Mouse (Mus musculus): ENCODE measurements at regions not wholly inside any gene's neighbourhood (a gene's known extent, or its start where the extent isn't known, plus 50 kb on each side); places are given as distances from the start of the nearest gene placed in this dataset.

GRCm38 (mm10) chr10:97387196-97387876 lies 92.1 kb upstream of the Dcn start:
- 74% methylated on average over 3 of the region's 3 CpGs for whole genome bisulfite sequencing
- H3K27ac ChIP-seq (ENCODE audit: insufficient read depth, low read length), result no peak overlapping the region
- H3K4me3 ChIP-seq (replicated peaks; ENCODE audit: insufficient read depth, low read depth, low read length), result no peak overlapping the region
- H3K27me3 ChIP-seq (ENCODE audit: control insufficient read depth, insufficient read depth, low read length), result no peaks in the 10 kb centered on the region
- TF ChIP-seq CTCF (IDR thresholded peaks at IDR 0.05; ENCODE audit: borderline replicate concordance, insufficient read depth, low read depth, low read length) (no peak), POLR2A (IDR thresholded peaks at IDR 0.05; ENCODE audit: borderline replicate concordance, insufficient read depth, low read length) (no peak)
- DNase-seq, result no peak
- no peaks in the 10 kb centered on the region for H3K4me1 ChIP-seq (ENCODE audit: control insufficient read depth, insufficient read depth, low read length)

- H3K27ac ChIP-seq (ENCODE audit: insufficient read depth, low read length), result no peak overlapping the region
- H3K27me3 ChIP-seq (ENCODE audit: control insufficient read depth, insufficient read depth, low read length), result no peaks in the 10 kb centered on the region
- TF ChIP-seq POLR2A (IDR thresholded peaks at IDR 0.05; ENCODE audit: borderline replicate concordance, insufficient read depth, low read length) (no peak), CTCF (IDR thresholded peaks at IDR 0.05; ENCODE audit: borderline replicate concordance, insufficient read depth, low read depth, low read length) (no peak)
- H3K4me3 ChIP-seq (replicated peaks; ENCODE audit: insufficient read depth, low read depth, low read length), result no peak overlapping the region
- H3K4me1 ChIP-seq (ENCODE audit: control insufficient read depth, insufficient read depth, low read length), result no peaks in the 10 kb centered on the region
- DNase-seq, result no peak
- WGBS, result 71% methylated on average over 7 of the region's 7 CpGs
These were observed 89.5 kb upstream of the Dcn start for GRCm38 (mm10) chr10:97389647-97390590.

GRCm38 (mm10) chr10:97397062-97397771 lies 82.2 kb upstream of the Dcn start:
- no peak overlapping the region for H3K27ac ChIP-seq (ENCODE audit: insufficient read depth, low read length)
- H3K4me3 ChIP-seq (replicated peaks; ENCODE audit: insufficient read depth, low read depth, low read length), result no peak overlapping the region
- DNase-seq, result no peak
- WGBS, result 69% methylated on average over 9 of the region's 9 CpGs
- TF ChIP-seq CTCF (IDR thresholded peaks at IDR 0.05; ENCODE audit: borderline replicate concordance, insufficient read depth, low read depth, low read length) (no peak), POLR2A (IDR thresholded peaks at IDR 0.05; ENCODE audit: borderline replicate concordance, insufficient read depth, low read length) (no peak)
- no peaks in the 10 kb centered on the region for H3K4me1 ChIP-seq (ENCODE audit: control insufficient read depth, insufficient read depth, low read length)
- H3K27me3 ChIP-seq (ENCODE audit: control insufficient read depth, insufficient read depth, low read length), result no peaks in the 10 kb centered on the region

GRCm38 (mm10) chr10:97397896-97398295 lies 81.5 kb upstream of the Dcn start:
- Histone ChIP-seq H3K4me1 (ENCODE audit: control insufficient read depth, insufficient read depth, low read length) (no peaks in the 10 kb centered on the region), H3K4me3 (replicated peaks; ENCODE audit: insufficient read depth, low read depth, low read length) (no peak overlapping the region), H3K27me3 (ENCODE audit: control insufficient read depth, insufficient read depth, low read length) (no peaks in the 10 kb centered on the region), H3K27ac (ENCODE audit: insufficient read depth, low read length) (no peak overlapping the region)
- DNase-seq, result no peak
- TF ChIP-seq CTCF (IDR thresholded peaks at IDR 0.05; ENCODE audit: borderline replicate concordance, insufficient read depth, low read depth, low read length) (no peak), POLR2A (IDR thresholded peaks at IDR 0.05; ENCODE audit: borderline replicate concordance, insufficient read depth, low read length) (no peak)
- 97% methylated on average over 2 of the region's 2 CpGs for WGBS

- H3K27me3 ChIP-seq (ENCODE audit: control insufficient read depth, insufficient read depth, low read length), result no peaks in the 10 kb centered on the region
- DNase-seq, result no peak
- H3K4me3 ChIP-seq (replicated peaks; ENCODE audit: insufficient read depth, low read depth, low read length), result no peak overlapping the region
- no peaks in the 10 kb centered on the region for H3K4me1 ChIP-seq (ENCODE audit: control insufficient read depth, insufficient read depth, low read length)
- no peak overlapping the region for H3K27ac ChIP-seq (ENCODE audit: insufficient read depth, low read length)
- TF ChIP-seq POLR2A (IDR thresholded peaks at IDR 0.05; ENCODE audit: borderline replicate concordance, insufficient read depth, low read length), result no peak
- no peak for TF ChIP-seq CTCF (IDR thresholded peaks at IDR 0.05; ENCODE audit: borderline replicate concordance, insufficient read depth, low read depth, low read length)
- WGBS, result 95% methylated on average over 2 of the region's 2 CpGs
These were observed 76.9 kb upstream of the Dcn start for GRCm38 (mm10) chr10:97402524-97402923.

GRCm38 (mm10) chr10:97404076-97404787 lies 75.2 kb upstream of the Dcn start:
- DNase-seq, result no peak
- TF ChIP-seq CTCF (IDR thresholded peaks at IDR 0.05; ENCODE audit: borderline replicate concordance, insufficient read depth, low read depth, low read length) (no peak), POLR2A (IDR thresholded peaks at IDR 0.05; ENCODE audit: borderline replicate concordance, insufficient read depth, low read length) (no peak)
- Histone ChIP-seq H3K4me1 (ENCODE audit: control insufficient read depth, insufficient read depth, low read length) (no peaks in the 10 kb centered on the region), H3K27ac (ENCODE audit: insufficient read depth, low read length) (no peak overlapping the region), H3K4me3 (replicated peaks; ENCODE audit: insufficient read depth, low read depth, low read length) (no peak overlapping the region), H3K27me3 (ENCODE audit: control insufficient read depth, insufficient read depth, low read length) (no peaks in the 10 kb centered on the region)
- WGBS, result 63% methylated on average over 2 of the region's 2 CpGs

GRCm38 (mm10) chr10:97409181-97409581 lies 70.2 kb upstream of the Dcn start:
- no peaks in the 10 kb centered on the region for H3K4me1 ChIP-seq (ENCODE audit: control insufficient read depth, insufficient read depth, low read length)
- no peak overlapping the region for H3K4me3 ChIP-seq (replicated peaks; ENCODE audit: insufficient read depth, low read depth, low read length)
- H3K27me3 ChIP-seq (ENCODE audit: control insufficient read depth, insufficient read depth, low read length), result no peaks in the 10 kb centered on the region
- DNase-seq, result peak in 1 of 2 experiments; percentile 1
- 47% methylated on average over 1 of the region's 1 CpGs for WGBS
- TF ChIP-seq POLR2A (IDR thresholded peaks at IDR 0.05; ENCODE audit: borderline replicate concordance, insufficient read depth, low read length) (no peak), CTCF (IDR thresholded peaks at IDR 0.05; ENCODE audit: borderline replicate concordance, insufficient read depth, low read depth, low read length) (no peak)
- H3K27ac ChIP-seq (ENCODE audit: insufficient read depth, low read length), result no peak overlapping the region
